Mouse (Mus musculus) erythroblast, embryonic 14.5 days (primary cell): Measurements from ENCODE around the gene App.

Source experiments
- GATA1 ChIP-seq: IDR thresholded peaks from 2 replicates; pipeline ENCODE4 v1.6.1; 2012; ENCODE audit warnings: low read length, inconsistent platforms, mixed read lengths
- TAL1 ChIP-seq: IDR thresholded peaks from 3 replicates; pipeline ENCODE4 v1.6.1; 2012; ENCODE audit warnings: low read length, inconsistent platforms, mixed read lengths

GRCm38 (mm10) chr16:85096396-85096795, 77.2 kb downstream of the App start:
- TF ChIP-seq GATA1, result no peak
- TF ChIP-seq TAL1, result no peak
